Mouse (Mus musculus): ENCODE results near the gene Ankrd13b. TPM values are rescaled to one million over a fixed set of nuclear protein-coding genes. Genes with fewer than 3 reads are reported as not detected.

Gene Ankrd13b
- polyA plus RNA-seq, 1 experiment = 2.9 TPM

- Histone ChIP-seq H3K27ac (ENCODE audit: control insufficient read depth, insufficient read depth, low read depth, low read length) (no peak overlapping the region), H3K36me3 (ENCODE audit: control insufficient read depth, insufficient read depth, low read length) (no peaks in the 10 kb centered on the region), H3K4me1 (ENCODE audit: control insufficient read depth, insufficient read depth, low read length) (peaks cover 18% of the 10 kb centered on the region), H3K27me3 (ENCODE audit: control insufficient read depth, insufficient read depth, low read length) (no peaks in the 10 kb centered on the region), H3K4me3 (ENCODE audit: control insufficient read depth, low read depth, low read length) (peak overlapping the region; percentile 47)
- no peak for TF ChIP-seq POLR2A (IDR thresholded peaks at IDR 0.05; ENCODE audit: control insufficient read depth, low read depth, low read length)
- peak; percentile 78; the same call in 1 of the 2 replicates for TF ChIP-seq CTCF (IDR thresholded peaks at IDR 0.05; ENCODE audit: control insufficient read depth, insufficient read depth, insufficient replicate concordance, low read depth, low read length)
Measured at GRCm38 (mm10) chr11:77467784-77468183, 21.7 kb downstream of the Ankrd13b start.

GRCm38 (mm10) chr11:77467157-77467556 lies 22.3 kb downstream of the Ankrd13b start:
- Histone ChIP-seq H3K4me1 (ENCODE audit: control insufficient read depth, insufficient read depth, low read length) (peaks cover 23% of the 10 kb centered on the region), H3K27ac (ENCODE audit: control insufficient read depth, insufficient read depth, low read depth, low read length) (no peak overlapping the region), H3K4me3 (ENCODE audit: control insufficient read depth, low read depth, low read length) (peak overlapping the region; percentile 37), H3K27me3 (ENCODE audit: control insufficient read depth, insufficient read depth, low read length) (no peaks in the 10 kb centered on the region), H3K36me3 (ENCODE audit: control insufficient read depth, insufficient read depth, low read length) (no peaks in the 10 kb centered on the region)
- TF ChIP-seq CTCF (IDR thresholded peaks at IDR 0.05; ENCODE audit: control insufficient read depth, insufficient read depth, insufficient replicate concordance, low read depth, low read length) (peak; percentile 23; the same call in 1 of the 2 replicates), POLR2A (IDR thresholded peaks at IDR 0.05; ENCODE audit: control insufficient read depth, low read depth, low read length) (no peak)

GRCm38 (mm10) chr11:77466544-77466943 lies 22.9 kb downstream of the Ankrd13b start:
- no peak for TF ChIP-seq POLR2A (IDR thresholded peaks at IDR 0.05; ENCODE audit: control insufficient read depth, low read depth, low read length)
- H3K27me3 ChIP-seq (ENCODE audit: control insufficient read depth, insufficient read depth, low read length) = no peaks in the 10 kb centered on the region
- H3K27ac ChIP-seq (ENCODE audit: control insufficient read depth, insufficient read depth, low read depth, low read length) = no peak overlapping the region
- H3K4me3 ChIP-seq (ENCODE audit: control insufficient read depth, low read depth, low read length) = no peak overlapping the region
- peaks cover 24% of the 10 kb centered on the region for H3K4me1 ChIP-seq (ENCODE audit: control insufficient read depth, insufficient read depth, low read length)
- no peaks in the 10 kb centered on the region for H3K36me3 ChIP-seq (ENCODE audit: control insufficient read depth, insufficient read depth, low read length)

DNA sequence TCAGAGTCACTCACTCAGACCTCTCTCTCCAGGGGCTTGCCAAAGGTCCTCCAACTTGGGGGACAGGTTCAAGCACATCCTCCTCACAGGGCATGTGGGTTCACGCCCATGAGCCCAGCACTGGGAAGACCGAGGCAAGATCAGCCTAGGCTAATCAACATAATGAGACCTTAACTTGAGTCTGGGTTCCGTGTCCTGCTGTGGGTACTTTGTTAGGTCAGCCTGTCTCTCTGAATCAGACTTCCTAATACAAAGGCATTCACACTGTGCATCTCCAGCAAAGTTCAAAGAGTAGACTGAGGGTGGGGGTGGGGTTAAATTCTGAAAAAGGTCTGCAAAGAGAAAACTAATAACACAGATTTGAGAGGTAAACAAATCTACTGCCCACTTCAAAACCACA lies 24.4 kb downstream of the Ankrd13b start:
- H3K4me3 ChIP-seq (ENCODE audit: control insufficient read depth, low read depth, low read length) = no peak overlapping the region
- H3K27me3 ChIP-seq (ENCODE audit: control insufficient read depth, insufficient read depth, low read length) = no peaks in the 10 kb centered on the region
- no peaks in the 10 kb centered on the region for H3K36me3 ChIP-seq (ENCODE audit: control insufficient read depth, insufficient read depth, low read length)
- peaks cover 19% of the 10 kb centered on the region for H3K4me1 ChIP-seq (ENCODE audit: control insufficient read depth, insufficient read depth, low read length)
- H3K27ac ChIP-seq (ENCODE audit: control insufficient read depth, insufficient read depth, low read depth, low read length) = no peak overlapping the region
- TF ChIP-seq POLR2A (IDR thresholded peaks at IDR 0.05; ENCODE audit: control insufficient read depth, low read depth, low read length) (no peak), CTCF (IDR thresholded peaks at IDR 0.05; ENCODE audit: control insufficient read depth, insufficient read depth, insufficient replicate concordance, low read depth, low read length) (no peak)

GRCm38 (mm10) chr11:77464684-77465083 lies 24.8 kb downstream of the Ankrd13b start:
- Histone ChIP-seq H3K36me3 (ENCODE audit: control insufficient read depth, insufficient read depth, low read length) (no peaks in the 10 kb centered on the region), H3K4me1 (ENCODE audit: control insufficient read depth, insufficient read depth, low read length) (peaks cover 19% of the 10 kb centered on the region), H3K4me3 (ENCODE audit: control insufficient read depth, low read depth, low read length) (no peak overlapping the region), H3K27ac (ENCODE audit: control insufficient read depth, insufficient read depth, low read depth, low read length) (no peak overlapping the region), H3K27me3 (ENCODE audit: control insufficient read depth, insufficient read depth, low read length) (no peaks in the 10 kb centered on the region)
- no peak for TF ChIP-seq CTCF (IDR thresholded peaks at IDR 0.05; ENCODE audit: control insufficient read depth, insufficient read depth, insufficient replicate concordance, low read depth, low read length)
- no peak for TF ChIP-seq POLR2A (IDR thresholded peaks at IDR 0.05; ENCODE audit: control insufficient read depth, low read depth, low read length)

GRCm38 (mm10) chr11:77463786-77464185 lies 25.7 kb downstream of the Ankrd13b start:
- TF ChIP-seq POLR2A (IDR thresholded peaks at IDR 0.05; ENCODE audit: control insufficient read depth, low read depth, low read length) (no peak), CTCF (IDR thresholded peaks at IDR 0.05; ENCODE audit: control insufficient read depth, insufficient read depth, insufficient replicate concordance, low read depth, low read length) (no peak)
- no peaks in the 10 kb centered on the region for H3K27me3 ChIP-seq (ENCODE audit: control insufficient read depth, insufficient read depth, low read length)
- H3K27ac ChIP-seq (ENCODE audit: control insufficient read depth, insufficient read depth, low read depth, low read length) = no peak overlapping the region

GRCm38 (mm10) chr11:77463101-77463445 lies 26.4 kb downstream of the Ankrd13b start:
- TF ChIP-seq POLR2A (IDR thresholded peaks at IDR 0.05; ENCODE audit: control insufficient read depth, low read depth, low read length) (no peak), CTCF (IDR thresholded peaks at IDR 0.05; ENCODE audit: control insufficient read depth, insufficient read depth, insufficient replicate concordance, low read depth, low read length) (no peak)
- H3K36me3 ChIP-seq (ENCODE audit: control insufficient read depth, insufficient read depth, low read length) = no peaks in the 10 kb centered on the region
- no peak overlapping the region for H3K27ac ChIP-seq (ENCODE audit: control insufficient read depth, insufficient read depth, low read depth, low read length)
- no peaks in the 10 kb centered on the region for H3K27me3 ChIP-seq (ENCODE audit: control insufficient read depth, insufficient read depth, low read length)
- no peak overlapping the region; the same call in 1 of the 2 replicates for H3K4me3 ChIP-seq (ENCODE audit: control insufficient read depth, low read depth, low read length)
- H3K4me1 ChIP-seq (ENCODE audit: control insufficient read depth, insufficient read depth, low read length) = peaks cover 16% of the 10 kb centered on the region

More at GRCm38 (mm10) chr11:77463786-77464185, 25.7 kb downstream of the Ankrd13b start:
- Histone ChIP-seq H3K36me3 (ENCODE audit: control insufficient read depth, insufficient read depth, low read length) (no peaks in the 10 kb centered on the region), H3K4me1 (ENCODE audit: control insufficient read depth, insufficient read depth, low read length) (peaks cover 16% of the 10 kb centered on the region), H3K4me3 (ENCODE audit: control insufficient read depth, low read depth, low read length) (no peak overlapping the region)
